Mouse (Mus musculus) embryonic facial prominence, embryonic 13.5 days (tissue): Measurements from ENCODE around the gene Odaph. TPM values are rescaled to one million over a fixed set of nuclear protein-coding genes. Genes with fewer than 3 reads are reported as not detected.

ENCODE experiments used
- ATAC-seq: fragments of 200-750 bp; cut with Nextera tagmentation; 2 replicates; pipeline ENCODE4 v1.8.0; 2017; ENCODE audit warnings: low read depth; ENCODE audit not compliant: insufficient number of reproducible peaks, insufficient read depth, low FRiP score, low TSS enrichment
- H3K27ac ChIP-seq: fragments of 300-500 bp; sonication (generic); 2 replicates; pipeline ENCODE4 v1.5.1; 2015; ENCODE audit warnings: moderate library complexity, mild to moderate bottlenecking, inconsistent platforms
- H3K27me3 ChIP-seq: fragments of 300-500 bp; sonication (generic); 2 replicates; pipeline ENCODE4 v1.6.1; 2015; ENCODE audit warnings: mild to moderate bottlenecking, inconsistent platforms
- H3K36me3 ChIP-seq: fragments of 300-500 bp; sonication (generic); 2 replicates; pipeline ENCODE4 v1.6.1; 2015; ENCODE audit warnings: mild to moderate bottlenecking, inconsistent platforms
- H3K4me1 ChIP-seq: fragments of 300-500 bp; sonication (generic); 2 replicates; pipeline ENCODE4 v1.6.1; 2015; ENCODE audit warnings: inconsistent platforms
- H3K4me2 ChIP-seq: fragments of 300-500 bp; sonication (generic); 2 replicates; pipeline ENCODE4 v1.6.1; 2015; ENCODE audit warnings: moderate library complexity, mild to moderate bottlenecking, inconsistent platforms
- H3K4me3 ChIP-seq: fragments of 300-500 bp; sonication (generic); 2 replicates; pipeline ENCODE4 v1.5.1; 2015; ENCODE audit warnings: mild to moderate bottlenecking, inconsistent platforms
- H3K9ac ChIP-seq: fragments of 300-500 bp; sonication (generic); 2 replicates; pipeline ENCODE4 v1.6.1; 2015; ENCODE audit warnings: mild to moderate bottlenecking, inconsistent platforms
- H3K9me3 ChIP-seq: fragments of 300-500 bp; sonication (generic); 2 replicates; pipeline ENCODE4 v1.6.1; 2016; ENCODE audit warnings: inconsistent platforms
- WGBS: fragments of 180-500 bp; shearing (Covaris S2); methylation state at CpG from one replicate; pipeline ENCODE4 v1.1.7; 2015; ENCODE audit warnings: mixed read lengths; 5-methylcytosine and 5-hydroxymethylcytosine counted together
- polyA plus RNA-seq: library from polyadenylated mRNA; unstranded; fragments of >200 nt; fragmentation: Nextera tagmentation; extraction: Ambion mirVana; gene quantifications from 2 replicates; pipeline ENCODE4 v1.2.1, GENCODE M21; 2015

Odaph gene
- polyA plus RNA-seq, 1 experiment from 2014 or later = not detected

DNA sequence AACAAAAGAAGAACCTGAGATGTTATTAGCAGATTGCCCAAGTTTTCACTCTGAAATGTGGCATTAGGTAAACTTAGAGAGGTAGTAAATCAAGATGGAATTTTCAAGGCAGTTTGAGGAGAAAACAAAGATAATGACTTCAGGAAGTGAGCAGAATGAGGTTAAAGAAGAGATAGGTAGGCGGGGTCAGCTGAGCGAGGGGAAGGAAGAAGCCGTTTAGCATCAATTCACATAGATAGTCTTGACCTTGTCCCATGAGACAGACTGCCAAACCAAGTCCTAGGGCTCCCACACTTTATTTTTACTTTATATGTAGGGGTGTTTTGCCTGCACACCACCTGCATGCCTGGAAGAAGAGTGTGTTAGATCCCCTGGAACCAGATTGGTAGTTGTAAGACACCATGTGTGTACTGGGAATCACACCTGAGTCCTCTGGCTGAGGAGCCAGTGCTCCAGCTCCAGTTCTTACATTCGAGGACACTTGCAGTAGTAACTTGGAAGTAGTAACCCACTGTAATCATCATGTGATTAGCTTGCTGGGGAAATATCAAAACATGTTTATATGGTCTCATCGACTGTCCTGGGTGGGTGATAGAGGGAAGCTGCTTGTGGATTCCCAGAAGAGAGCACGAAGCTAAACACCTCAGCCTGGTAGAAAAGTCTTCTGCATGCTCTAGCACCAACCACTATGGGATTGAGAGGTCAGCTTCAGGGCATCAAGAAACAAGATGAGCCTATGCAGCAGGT lies 4.1 kb downstream of the Odaph start:
- ATAC-seq = no peak
- no peak overlapping the region for H3K4me2 ChIP-seq
- WGBS = 79% methylated on average over 6 of the region's 6 CpGs
- no peak overlapping the region for H3K9ac ChIP-seq
- no peaks in the 10 kb centered on the region for H3K27me3 ChIP-seq
- no peak overlapping the region for H3K27ac ChIP-seq
- no peaks in the 10 kb centered on the region for H3K9me3 ChIP-seq
- no peaks in the 10 kb centered on the region for H3K4me1 ChIP-seq
- H3K4me3 ChIP-seq = no peak overlapping the region
- H3K36me3 ChIP-seq = no peaks in the 10 kb centered on the region

DNA sequence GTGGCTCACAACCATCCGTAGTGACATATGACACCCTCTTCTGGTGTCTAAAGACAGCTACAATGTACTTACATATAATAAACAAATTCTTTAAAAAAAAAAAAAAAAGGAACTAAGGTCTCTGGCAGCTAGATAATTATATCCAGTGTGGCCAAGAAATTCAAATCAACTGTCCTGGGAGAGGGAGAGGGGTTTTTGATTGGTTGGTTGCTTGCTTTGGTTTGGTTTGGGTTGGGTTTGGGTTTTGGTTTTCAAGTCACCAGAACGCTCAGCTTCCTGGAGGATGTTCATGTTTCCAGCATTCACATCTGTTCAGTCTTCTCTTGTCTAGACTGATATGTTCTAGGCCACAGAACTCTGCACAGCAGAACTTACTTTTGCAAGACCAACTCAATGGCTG lies 5.8 kb downstream of the Odaph start:
- no peaks in the 10 kb centered on the region for H3K27me3 ChIP-seq
- H3K36me3 ChIP-seq = no peaks in the 10 kb centered on the region
- 88% methylated on average over 2 of the region's 2 CpGs for WGBS
- no peaks in the 10 kb centered on the region for H3K4me1 ChIP-seq
- no peak overlapping the region for H3K4me3 ChIP-seq
- H3K27ac ChIP-seq = no peak overlapping the region
- no peaks in the 10 kb centered on the region for H3K9me3 ChIP-seq
- no peak overlapping the region for H3K4me2 ChIP-seq
- no peak for ATAC-seq
- no peak overlapping the region for H3K9ac ChIP-seq

DNA sequence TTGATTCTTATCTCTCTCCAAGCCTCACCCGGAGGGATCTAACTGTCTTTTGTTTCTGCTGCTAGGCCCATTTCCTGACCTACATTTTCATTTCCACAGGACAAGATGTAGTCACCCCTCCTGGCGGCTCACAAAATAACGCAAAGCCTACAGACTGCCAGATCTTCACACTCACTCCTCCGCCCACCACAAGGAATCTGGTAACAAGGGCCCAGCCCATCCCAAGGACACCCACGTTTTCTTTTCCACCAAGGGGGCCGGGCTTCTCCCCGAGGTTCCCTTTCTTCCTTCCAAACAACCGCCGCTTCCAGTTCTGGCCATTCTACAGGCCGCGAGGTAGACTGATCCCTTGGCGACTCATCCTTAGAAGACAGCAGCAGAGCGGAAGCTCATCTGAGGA lies 7.3 kb downstream of the Odaph start:
- Histone ChIP-seq H3K27me3 (no peaks in the 10 kb centered on the region), H3K27ac (no peak overlapping the region), H3K4me2 (no peak overlapping the region), H3K4me1 (no peaks in the 10 kb centered on the region), H3K4me3 (no peak overlapping the region), H3K9ac (no peak overlapping the region), H3K9me3 (no peaks in the 10 kb centered on the region), H3K36me3 (no peaks in the 10 kb centered on the region)
- 67% methylated on average over 13 of the region's 13 CpGs for WGBS
- no peak for ATAC-seq

DNA sequence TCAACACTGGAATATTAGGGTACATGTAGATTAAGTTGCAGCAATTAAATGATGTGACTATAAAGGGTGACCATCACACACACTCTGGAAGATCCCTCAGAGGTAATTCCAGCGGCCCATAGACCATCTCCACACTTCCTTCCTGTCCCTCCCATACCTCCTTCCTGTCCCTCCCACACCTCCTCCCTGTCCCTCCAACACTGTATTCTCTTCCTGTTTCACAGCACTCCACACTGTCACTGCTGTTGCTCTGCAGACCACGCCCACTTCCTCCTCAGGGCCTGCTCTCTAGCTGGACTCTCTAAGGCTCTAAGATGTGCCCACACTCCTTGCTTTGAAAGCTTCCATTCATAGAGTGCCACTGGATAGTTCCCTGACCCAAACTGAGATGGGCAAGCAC lies 13.5 kb downstream of the Odaph start:
- Histone ChIP-seq H3K36me3 (no peaks in the 10 kb centered on the region), H3K4me1 (no peaks in the 10 kb centered on the region), H3K27ac (no peak overlapping the region), H3K9me3 (no peaks in the 10 kb centered on the region), H3K9ac (no peak overlapping the region), H3K4me2 (no peak overlapping the region), H3K27me3 (no peaks in the 10 kb centered on the region), H3K4me3 (no peak overlapping the region)
- peak; percentile 48; the same call in 1 of the 2 replicates for ATAC-seq
- 68% methylated on average over 2 of the region's 2 CpGs for WGBS

DNA sequence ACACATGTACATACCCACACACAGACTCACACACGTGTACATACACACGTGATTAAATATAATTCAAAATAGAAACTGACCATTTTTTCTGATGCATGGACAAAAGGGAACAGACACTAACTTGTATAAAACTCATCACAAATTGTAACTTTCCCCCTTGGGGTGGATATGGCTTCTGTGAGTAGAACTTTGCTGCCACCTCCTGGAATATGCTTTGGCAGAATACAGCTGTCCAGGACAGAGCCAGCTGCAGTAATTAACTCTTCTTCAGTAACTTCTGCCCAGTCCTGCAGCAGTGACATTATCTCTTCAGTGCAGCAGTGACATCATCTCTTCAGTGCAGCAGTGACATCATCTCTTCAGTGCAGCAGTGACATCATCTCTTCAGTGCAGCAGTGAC lies 15.7 kb downstream of the Odaph start:
- no peak overlapping the region for H3K9ac ChIP-seq
- ATAC-seq = no peak
- H3K27me3 ChIP-seq = no peaks in the 10 kb centered on the region
- H3K9me3 ChIP-seq = no peaks in the 10 kb centered on the region
- H3K36me3 ChIP-seq = no peaks in the 10 kb centered on the region
- H3K4me3 ChIP-seq = no peak overlapping the region
- no peaks in the 10 kb centered on the region for H3K4me1 ChIP-seq
- H3K4me2 ChIP-seq = no peak overlapping the region
- no peak overlapping the region for H3K27ac ChIP-seq
- WGBS = 60% methylated on average over 2 of the region's 2 CpGs

DNA sequence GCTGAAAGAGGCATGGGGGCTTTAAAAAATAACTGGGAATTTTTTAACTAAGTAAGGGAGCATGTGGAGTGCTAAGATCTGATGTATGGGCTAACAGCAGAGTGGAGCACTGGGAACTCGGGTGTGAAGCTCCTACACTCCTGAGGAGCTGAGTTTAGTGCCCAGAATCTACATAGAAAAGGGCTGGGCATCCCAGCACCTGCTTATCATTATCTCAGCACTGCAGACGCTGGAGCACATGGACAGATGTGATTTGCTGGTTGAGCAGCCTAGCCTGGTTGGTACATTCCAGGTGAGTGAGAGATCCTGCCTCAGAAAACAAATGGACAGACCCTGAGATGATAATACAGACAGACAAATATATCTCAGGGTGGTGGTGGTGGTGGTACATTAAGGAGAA lies 22.6 kb downstream of the Odaph start:
- no peak overlapping the region for H3K4me3 ChIP-seq
- H3K36me3 ChIP-seq = no peaks in the 10 kb centered on the region
- 29% methylated on average over 2 of the region's 2 CpGs for WGBS
- H3K27me3 ChIP-seq = no peaks in the 10 kb centered on the region
- no peaks in the 10 kb centered on the region for H3K4me1 ChIP-seq
- H3K9me3 ChIP-seq = no peaks in the 10 kb centered on the region
- no peak overlapping the region for H3K27ac ChIP-seq
- no peak overlapping the region for H3K4me2 ChIP-seq
- H3K9ac ChIP-seq = no peak overlapping the region
- ATAC-seq = no peak

DNA sequence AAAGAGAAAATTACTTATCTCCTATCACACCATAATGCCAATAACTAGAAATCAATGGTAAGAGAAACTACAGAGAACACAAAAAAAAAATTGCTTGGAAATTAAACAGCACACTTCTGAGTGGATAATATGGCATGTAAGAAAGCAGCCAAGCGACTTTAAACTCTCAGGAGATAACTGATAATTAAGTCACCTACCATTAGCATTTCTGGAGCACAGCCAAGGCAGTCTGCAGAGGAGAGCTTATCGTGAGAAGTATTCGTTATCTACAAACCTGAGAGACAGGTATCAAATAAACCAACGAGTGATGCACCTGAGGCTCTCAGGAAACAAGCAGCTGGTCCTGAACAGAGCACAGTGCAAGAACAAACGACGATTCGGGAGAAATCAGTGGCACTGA lies 24.5 kb downstream of the Odaph start:
- H3K4me3 ChIP-seq = no peak overlapping the region

DNA sequence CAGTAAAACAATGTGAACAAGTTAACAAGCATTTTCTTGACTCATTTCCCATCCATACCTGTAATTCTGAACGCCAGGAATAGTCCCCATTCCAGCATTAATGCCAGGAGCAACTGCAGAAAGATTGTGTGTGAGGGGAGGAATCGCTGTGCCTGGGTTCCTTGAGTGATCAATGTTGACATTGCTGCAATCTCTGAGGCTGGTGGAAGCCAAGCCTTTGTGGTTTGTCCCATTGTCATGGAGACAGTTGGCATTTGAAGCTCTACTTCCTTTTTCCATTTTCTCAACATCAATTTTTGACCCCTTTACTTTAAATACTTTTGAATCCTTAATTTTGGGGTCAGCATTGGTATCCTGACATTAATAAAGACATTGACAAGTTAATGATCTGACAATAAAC lies 32.7 kb downstream of the Odaph start:
- Histone ChIP-seq H3K4me1 (no peaks in the 10 kb centered on the region), H3K36me3 (no peaks in the 10 kb centered on the region), H3K4me3 (no peak overlapping the region), H3K4me2 (no peak overlapping the region), H3K27ac (no peak overlapping the region), H3K9me3 (no peaks in the 10 kb centered on the region), H3K27me3 (no peaks in the 10 kb centered on the region), H3K9ac (no peak overlapping the region)
- ATAC-seq = no peak
- 49% methylated on average over 2 of the region's 2 CpGs for WGBS

More for the DNA sequence above, 24.5 kb downstream of the Odaph start:
- Histone ChIP-seq H3K9me3 (no peaks in the 10 kb centered on the region), H3K4me2 (no peak overlapping the region), H3K36me3 (no peaks in the 10 kb centered on the region), H3K27ac (no peak overlapping the region), H3K9ac (no peak overlapping the region), H3K4me1 (no peaks in the 10 kb centered on the region), H3K27me3 (no peaks in the 10 kb centered on the region)
- ATAC-seq = no peak
- WGBS = 55% methylated on average over 7 of the region's 7 CpGs

DNA sequence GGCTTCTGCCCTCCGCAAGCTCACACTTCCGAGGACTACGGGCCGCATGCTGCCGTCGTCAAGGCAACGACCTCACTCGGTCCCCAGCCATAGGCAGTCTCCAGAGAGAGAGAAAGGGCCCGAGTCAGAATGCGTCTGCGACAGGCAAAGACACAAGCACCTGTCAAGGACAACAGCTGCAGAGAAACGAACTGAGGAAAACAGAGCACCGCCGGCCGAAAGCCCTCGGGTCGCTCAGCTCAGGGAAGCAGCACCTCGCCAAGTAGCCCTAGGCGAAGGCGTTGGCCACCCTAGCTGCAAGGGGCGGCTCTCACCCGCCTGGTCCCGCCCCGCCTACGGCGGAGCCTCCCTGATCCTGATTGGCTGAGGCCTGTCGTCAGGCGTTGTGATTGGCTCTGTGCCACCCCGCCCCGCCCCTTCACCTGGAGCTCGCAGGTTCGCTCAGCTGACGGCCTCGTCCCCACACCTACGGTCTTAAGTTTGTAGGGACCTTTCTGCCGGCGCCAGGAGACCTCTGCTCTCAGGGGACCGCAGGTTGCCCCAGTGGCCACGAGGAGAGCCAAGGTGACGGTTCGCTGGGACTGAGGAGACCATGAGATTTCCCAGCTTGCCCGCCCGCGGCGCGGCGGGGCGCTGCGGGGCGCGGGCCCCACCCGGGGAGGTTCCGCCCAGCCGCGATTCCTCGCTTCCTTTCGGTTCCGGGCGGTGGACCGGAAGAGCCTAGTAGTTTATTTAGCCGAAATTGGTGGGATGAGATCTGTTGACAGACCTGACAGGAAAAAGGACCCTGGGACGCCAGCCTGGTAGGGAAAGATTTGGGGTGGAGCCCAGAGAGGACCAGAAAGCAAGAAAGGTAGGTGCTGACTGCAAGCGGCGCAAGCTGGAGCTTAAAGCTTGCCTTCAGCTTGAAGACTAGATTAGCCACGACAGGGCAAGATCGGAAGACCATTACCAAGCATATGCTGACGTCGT lies 55.4 kb downstream of the Odaph start:
- WGBS = under 1% methylated on average over 68 of the region's 68 CpGs
- H3K9me3 ChIP-seq = no peaks in the 10 kb centered on the region
- peak overlapping the region; percentile 66 for H3K9ac ChIP-seq
- 0 out of 2 replicates have a peak overlapping the region, but pooled peaks have one; percentile 23 for H3K27ac ChIP-seq
- peak overlapping the region; percentile 92 for H3K4me2 ChIP-seq
- peaks cover 7% of the 10 kb centered on the region; the same call in 1 of the 2 replicates for H3K4me1 ChIP-seq
- peak; percentile 95 for ATAC-seq
- H3K27me3 ChIP-seq = peaks cover 22% of the 10 kb centered on the region
- no peaks in the 10 kb centered on the region for H3K36me3 ChIP-seq
- H3K4me3 ChIP-seq = peak overlapping the region; percentile 66

DNA sequence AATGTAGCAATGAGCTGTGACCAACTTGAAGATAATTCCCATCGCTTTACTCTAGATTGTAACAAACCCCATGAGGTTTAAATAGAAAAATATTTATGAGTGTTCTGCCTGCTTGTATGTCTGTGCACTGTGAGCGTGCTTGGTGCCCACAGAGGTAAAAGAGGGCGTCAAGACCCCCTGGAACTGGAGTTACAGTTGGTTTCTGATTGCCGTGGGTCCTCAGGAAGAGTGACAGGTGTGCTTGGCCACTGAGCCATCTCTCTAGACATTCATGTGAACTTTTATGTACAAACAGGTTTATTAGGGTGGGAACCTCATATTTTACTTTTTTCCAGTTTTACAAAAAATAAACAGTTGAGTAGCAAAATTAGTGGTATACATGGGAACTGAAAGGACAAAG lies 56.5 kb downstream of the Odaph start, which contains the start of gene Cdkl2:
Gene Cdkl2 (minus strand): TSS at position 101 of the 400 bp plus-strand sequence.
- H3K36me3 ChIP-seq = no peaks in the 10 kb centered on the region
- H3K9ac ChIP-seq = peak within 1 kb of the TSS; percentile 66
- 0 out of 2 replicates have a peak within 1 kb of the TSS, but pooled peaks have one; percentile 23 for H3K27ac ChIP-seq
- ATAC-seq = no peak
- H3K4me3 ChIP-seq = peak within 1 kb of the TSS; percentile 66
- no peaks in the 10 kb centered on the region for H3K9me3 ChIP-seq
- H3K4me1 ChIP-seq = peaks cover 7% of the 10 kb centered on the region; the same call in 1 of the 2 replicates
- H3K27me3 ChIP-seq = peaks cover 22% of the 10 kb centered on the region
- peak within 1 kb of the TSS; percentile 92 for H3K4me2 ChIP-seq
- 75% methylated on average over 4 of the region's 4 CpGs for WGBS
